Mouse (Mus musculus): ENCODE data around the gene Ube2c. TPM values are rescaled to one million over a fixed set of nuclear protein-coding genes. Genes with fewer than 3 reads are reported as not detected.

Ube2c gene
- polyA plus RNA-seq, 1 experiment from 2014 or later, result 517 TPM

Other genes starting within 250 kb of the Ube2c start
- gene Wfdc2, start 207.5 kb upstream of the Ube2c start, polyA plus RNA-seq (2015; fragmentation: Nextera tagmentation; extraction: Ambion mirVana), result 329 and 368 TPM in 2 replicates
- gene Spint3, start 196.4 kb upstream of the Ube2c start, polyA plus RNA-seq (2015; fragmentation: Nextera tagmentation; extraction: Ambion mirVana), result not detected in 2 replicates
- gene Wfdc6a, start 184.5 kb upstream of the Ube2c start, polyA plus RNA-seq (2015; fragmentation: Nextera tagmentation; extraction: Ambion mirVana), result 0.34 TPM in 1 of 2 replicates, not detected in the other
- gene Eppin, start 176.3 kb upstream of the Ube2c start, polyA plus RNA-seq (2015; fragmentation: Nextera tagmentation; extraction: Ambion mirVana), result not detected in 2 replicates
- not detected in 2 replicates for gene Wfdc6b, start 156.4 kb upstream of the Ube2c start, polyA plus RNA-seq (2015; fragmentation: Nextera tagmentation; extraction: Ambion mirVana)
- gene Wfdc8, start 156.3 kb upstream of the Ube2c start, polyA plus RNA-seq (2015; fragmentation: Nextera tagmentation; extraction: Ambion mirVana), result not detected in 2 replicates
- gene Wfdc16, start 131.1 kb upstream of the Ube2c start, polyA plus RNA-seq (2015; fragmentation: Nextera tagmentation; extraction: Ambion mirVana), result not detected in 2 replicates
- gene Wfdc10, start 113.9 kb upstream of the Ube2c start, polyA plus RNA-seq (2015; fragmentation: Nextera tagmentation; extraction: Ambion mirVana), result 0.41 TPM in 1 of 2 replicates, not detected in the other
- gene Wfdc9, start 113.3 kb upstream of the Ube2c start, polyA plus RNA-seq (2015; fragmentation: Nextera tagmentation; extraction: Ambion mirVana), result not detected in 2 replicates
- gene Wfdc11, start 95.8 kb upstream of the Ube2c start, polyA plus RNA-seq (2015; fragmentation: Nextera tagmentation; extraction: Ambion mirVana), result not detected in 2 replicates
- 0.43 and 0.57 TPM in 2 replicates for gene Wfdc13, start 84.8 kb upstream of the Ube2c start, polyA plus RNA-seq (2015; fragmentation: Nextera tagmentation; extraction: Ambion mirVana)
- 0.65 and 0.76 TPM in 2 replicates for gene Spint4, start 71.4 kb upstream of the Ube2c start, polyA plus RNA-seq (2015; fragmentation: Nextera tagmentation; extraction: Ambion mirVana)
- not detected in 2 replicates for gene Spint5, start 54.6 kb upstream of the Ube2c start, polyA plus RNA-seq (2015; fragmentation: Nextera tagmentation; extraction: Ambion mirVana)
- gene Wfdc3, start 24.0 kb upstream of the Ube2c start, polyA plus RNA-seq (2015; fragmentation: Nextera tagmentation; extraction: Ambion mirVana), result 1.2 and 1.3 TPM in 2 replicates
- 74.6 and 75.1 TPM in 2 replicates for gene Dnttip1, start 23.9 kb upstream of the Ube2c start, polyA plus RNA-seq (2015; fragmentation: Nextera tagmentation; extraction: Ambion mirVana)
- gene Tnnc2, start 10.1 kb downstream of the Ube2c start, polyA plus RNA-seq (2015; fragmentation: Nextera tagmentation; extraction: Ambion mirVana), result 40.1 and 87.2 TPM in 2 replicates
- gene Snx21, start 15.9 kb downstream of the Ube2c start, polyA plus RNA-seq (2015; fragmentation: Nextera tagmentation; extraction: Ambion mirVana), result 21.5 and 24.0 TPM in 2 replicates
- gene Acot8, start 35.0 kb downstream of the Ube2c start, polyA plus RNA-seq (2015; fragmentation: Nextera tagmentation; extraction: Ambion mirVana), result 20.8 and 21.2 TPM in 2 replicates
- gene Zswim3, start 35.2 kb downstream of the Ube2c start, polyA plus RNA-seq (2015; fragmentation: Nextera tagmentation; extraction: Ambion mirVana), result 9.0 and 9.2 TPM in 2 replicates
- 18.4 and 19.8 TPM in 2 replicates for gene Zswim1, start 52.8 kb downstream of the Ube2c start, polyA plus RNA-seq (2015; fragmentation: Nextera tagmentation; extraction: Ambion mirVana)
- gene Spata25, start 58.6 kb downstream of the Ube2c start, polyA plus RNA-seq (2015; fragmentation: Nextera tagmentation; extraction: Ambion mirVana), result 0.21 TPM in 1 of 2 replicates, not detected in the other
- gene Ctsa, start 63.0 kb downstream of the Ube2c start, polyA plus RNA-seq (2015; fragmentation: Nextera tagmentation; extraction: Ambion mirVana), result 160 and 170 TPM in 2 replicates
- gene Neurl2, start 63.6 kb downstream of the Ube2c start, polyA plus RNA-seq (2015; fragmentation: Nextera tagmentation; extraction: Ambion mirVana), result 7.0 and 8.9 TPM in 2 replicates
- gene Pltp, start 87.8 kb downstream of the Ube2c start, polyA plus RNA-seq (2015; fragmentation: Nextera tagmentation; extraction: Ambion mirVana), result 35.6 and 38.7 TPM in 2 replicates
- 73.1 and 81.1 TPM in 2 replicates for gene Pcif1, start 109.4 kb downstream of the Ube2c start, polyA plus RNA-seq (2015; fragmentation: Nextera tagmentation; extraction: Ambion mirVana)
- gene Zfp335, start 141.9 kb downstream of the Ube2c start, polyA plus RNA-seq (2015; fragmentation: Nextera tagmentation; extraction: Ambion mirVana), result 12.1 and 14.4 TPM in 2 replicates
- 2.6 and 41.3 TPM in 2 replicates for gene Mmp9, start 170.9 kb downstream of the Ube2c start, polyA plus RNA-seq (2015; fragmentation: Nextera tagmentation; extraction: Ambion mirVana)
- 1.1 TPM in 2 replicates for gene Slc12a5, start 190.9 kb downstream of the Ube2c start, polyA plus RNA-seq (2015; fragmentation: Nextera tagmentation; extraction: Ambion mirVana)